Mouse (Mus musculus): ENCODE measurements around the gene Lst1. TPM values are rescaled to one million over a fixed set of nuclear protein-coding genes. Genes with fewer than 3 reads are reported as not detected.

Lst1 gene
- total RNA-seq, 4 experiments from 2014 or later = 6.5 to 10.1 (median 7.9) TPM

GRCm38 (mm10) chr17:35159638-35160037, 28.6 kb downstream of the Lst1 start:
- no peak for DNase-seq (ENCODE audit: low spot score in 2 of 2)

- DNase-seq (ENCODE audit: low spot score in 2 of 2) = no peak
Observed at GRCm38 (mm10) chr17:35158850-35159593, 29.2 kb downstream of the Lst1 start.

GRCm38 (mm10) chr17:35157661-35158175, 30.5 kb downstream of the Lst1 start:
- DNase-seq (ENCODE audit: low spot score in 2 of 2) = no peak

- DNase-seq (ENCODE audit: low spot score in 2 of 2) = no peak
Observed at GRCm38 (mm10) chr17:35157254-35157653, 31.0 kb downstream of the Lst1 start.

- no peak for DNase-seq (ENCODE audit: low spot score in 2 of 2)
Observed at GRCm38 (mm10) chr17:35156461-35157200, 31.6 kb downstream of the Lst1 start.

- DNase-seq (ENCODE audit: low spot score in 2 of 2) = no peak
Observed at GRCm38 (mm10) chr17:35155451-35155850, 32.8 kb downstream of the Lst1 start.

GRCm38 (mm10) chr17:35154616-35155015, 33.6 kb downstream of the Lst1 start:
- no peak for DNase-seq (ENCODE audit: low spot score in 2 of 2)

- DNase-seq (ENCODE audit: low spot score in 2 of 2) = no peak
Observed at GRCm38 (mm10) chr17:35153931-35154330, 34.3 kb downstream of the Lst1 start.

- DNase-seq (ENCODE audit: low spot score in 2 of 2) = no peak
Observed at GRCm38 (mm10) chr17:35153077-35153476, 35.2 kb downstream of the Lst1 start.

GRCm38 (mm10) chr17:35152121-35152520, 36.1 kb downstream of the Lst1 start:
- no peak for DNase-seq (ENCODE audit: low spot score in 2 of 2)

- DNase-seq (ENCODE audit: low spot score in 2 of 2) = no peak
Observed at GRCm38 (mm10) chr17:35147922-35148639, 40.2 kb downstream of the Lst1 start.

GRCm38 (mm10) chr17:35147348-35147747, 40.9 kb downstream of the Lst1 start:
- DNase-seq (ENCODE audit: low spot score in 2 of 2) = no peak

GRCm38 (mm10) chr17:35146139-35146538, 42.1 kb downstream of the Lst1 start:
- DNase-seq (ENCODE audit: low spot score in 2 of 2) = no peak

GRCm38 (mm10) chr17:35141971-35142370, 46.3 kb downstream of the Lst1 start:
- DNase-seq (ENCODE audit: low spot score in 2 of 2) = no peak

GRCm38 (mm10) chr17:35140490-35140996, 47.7 kb downstream of the Lst1 start:
- no peak for DNase-seq (ENCODE audit: low spot score in 2 of 2)

GRCm38 (mm10) chr17:35139269-35139668, 49.0 kb downstream of the Lst1 start:
- DNase-seq (ENCODE audit: low spot score in 2 of 2) = no peak

- DNase-seq (ENCODE audit: low spot score in 2 of 2) = no peak
Observed at GRCm38 (mm10) chr17:35135591-35136320, 52.5 kb downstream of the Lst1 start.

Measured in left cerebral cortex, adult 8-10 months (tissue).